Mouse (Mus musculus): ENCODE data around the gene Ano1. TPM values are rescaled to one million over a fixed set of nuclear protein-coding genes. Genes with fewer than 3 reads are reported as not detected.

Ano1 gene
- polyA plus RNA-seq, 1 experiment from 2014 or later = 4.5 TPM

- no peak overlapping the region for H3K4me3 ChIP-seq (replicated peaks; ENCODE audit: low read length)
- no peak for ATAC-seq (ENCODE audit: low FRiP score)
- peaks cover 13% of the 10 kb centered on the region for H3K4me1 ChIP-seq (replicated peaks; ENCODE audit: control insufficient read depth, insufficient read depth, low read length)
- peaks cover 21% of the 10 kb centered on the region for H3K36me3 ChIP-seq (replicated peaks; ENCODE audit: control insufficient read depth, insufficient read depth)
- no peak overlapping the region for H3K9ac ChIP-seq
- H3K4me2 ChIP-seq (replicated peaks) = no peak overlapping the region
- 87% methylated on average over 1 of the region's 1 CpGs for WGBS
- no peak for DNase-seq (ENCODE audit: low spot score)
- no peaks in the 10 kb centered on the region for H3K9me3 ChIP-seq (ENCODE audit: control insufficient read depth, low read length)
- H3K27ac ChIP-seq = no peak overlapping the region
- H3K27me3 ChIP-seq (ENCODE audit: control insufficient read depth, insufficient read depth, low read length) = peaks cover 5% of the 10 kb centered on the region; the same call in 1 of the 2 replicates
Measured at GRCm38 (mm10) chr7:144550811-144551210, 201.0 kb downstream of the Ano1 start.

- Histone ChIP-seq H3K9me3 (ENCODE audit: control insufficient read depth, low read length) (no peaks in the 10 kb centered on the region), H3K4me1 (replicated peaks; ENCODE audit: control insufficient read depth, insufficient read depth, low read length) (peaks cover 13% of the 10 kb centered on the region), H3K27ac (no peak overlapping the region), H3K4me2 (replicated peaks) (no peak overlapping the region), H3K36me3 (replicated peaks; ENCODE audit: control insufficient read depth, insufficient read depth) (peaks cover 21% of the 10 kb centered on the region), H3K9ac (no peak overlapping the region), H3K4me3 (replicated peaks; ENCODE audit: low read length) (no peak overlapping the region), H3K27me3 (ENCODE audit: control insufficient read depth, insufficient read depth, low read length) (no peaks in the 10 kb centered on the region)
- 98% methylated on average over 2 of the region's 2 CpGs for WGBS
- ATAC-seq (ENCODE audit: low FRiP score) (no peak), DNase-seq (ENCODE audit: low spot score) (no peak)
Measured at GRCm38 (mm10) chr7:144549904-144550566, 201.7 kb downstream of the Ano1 start.

GRCm38 (mm10) chr7:144545231-144545630, 206.5 kb downstream of the Ano1 start:
- ATAC-seq (ENCODE audit: low FRiP score) = no peak
- 92% methylated on average over 3 of the region's 3 CpGs for WGBS

DNA sequence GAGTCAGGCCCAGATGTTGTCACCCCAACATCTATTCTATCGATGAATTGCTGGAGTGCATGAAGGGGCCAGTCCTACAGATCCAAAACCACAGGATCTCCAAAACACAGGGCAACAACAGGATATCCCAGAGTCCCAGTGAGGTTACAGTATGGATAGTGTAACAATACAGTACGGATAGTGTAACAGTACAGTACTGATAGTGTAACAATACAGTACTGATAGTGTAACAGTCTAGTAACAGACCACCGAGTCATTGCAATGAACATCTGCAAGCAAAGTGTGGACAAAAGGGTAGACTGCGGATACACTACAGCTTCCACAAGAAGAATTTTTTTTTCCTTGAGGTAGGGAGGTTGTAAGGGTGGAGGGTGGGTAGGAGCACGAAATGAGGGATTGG, 210.4 kb downstream of the Ano1 start:
- H3K4me1 ChIP-seq (replicated peaks; ENCODE audit: control insufficient read depth, insufficient read depth, low read length) = no peaks in the 10 kb centered on the region; the same call in 1 of the 2 replicates
- DNase-seq (ENCODE audit: low spot score) (no peak), ATAC-seq (ENCODE audit: low FRiP score) (no peak)
- 93% methylated on average over 5 of the region's 5 CpGs for WGBS
- H3K9ac ChIP-seq = no peak overlapping the region
- H3K4me3 ChIP-seq (replicated peaks; ENCODE audit: low read length) = no peak overlapping the region
- no peak overlapping the region for H3K4me2 ChIP-seq (replicated peaks)
- H3K27ac ChIP-seq = no peak overlapping the region
- H3K27me3 ChIP-seq (ENCODE audit: control insufficient read depth, insufficient read depth, low read length) = no peaks in the 10 kb centered on the region
- H3K36me3 ChIP-seq (replicated peaks; ENCODE audit: control insufficient read depth, insufficient read depth) = no peaks in the 10 kb centered on the region
- H3K9me3 ChIP-seq (ENCODE audit: control insufficient read depth, low read length) = no peaks in the 10 kb centered on the region

More at GRCm38 (mm10) chr7:144545231-144545630, 206.5 kb downstream of the Ano1 start:
- no peak overlapping the region for H3K27ac ChIP-seq
- no peaks in the 10 kb centered on the region for H3K9me3 ChIP-seq (ENCODE audit: control insufficient read depth, low read length)
- H3K4me1 ChIP-seq (replicated peaks; ENCODE audit: control insufficient read depth, insufficient read depth, low read length) = no peaks in the 10 kb centered on the region; the same call in 1 of the 2 replicates
- DNase-seq (ENCODE audit: low spot score) = no peak
- H3K27me3 ChIP-seq (ENCODE audit: control insufficient read depth, insufficient read depth, low read length) = no peaks in the 10 kb centered on the region
- no peak overlapping the region for H3K9ac ChIP-seq
- H3K36me3 ChIP-seq (replicated peaks; ENCODE audit: control insufficient read depth, insufficient read depth) = peaks cover 10% of the 10 kb centered on the region
- H3K4me2 ChIP-seq (replicated peaks) = no peak overlapping the region
- no peak overlapping the region for H3K4me3 ChIP-seq (replicated peaks; ENCODE audit: low read length)

DNA sequence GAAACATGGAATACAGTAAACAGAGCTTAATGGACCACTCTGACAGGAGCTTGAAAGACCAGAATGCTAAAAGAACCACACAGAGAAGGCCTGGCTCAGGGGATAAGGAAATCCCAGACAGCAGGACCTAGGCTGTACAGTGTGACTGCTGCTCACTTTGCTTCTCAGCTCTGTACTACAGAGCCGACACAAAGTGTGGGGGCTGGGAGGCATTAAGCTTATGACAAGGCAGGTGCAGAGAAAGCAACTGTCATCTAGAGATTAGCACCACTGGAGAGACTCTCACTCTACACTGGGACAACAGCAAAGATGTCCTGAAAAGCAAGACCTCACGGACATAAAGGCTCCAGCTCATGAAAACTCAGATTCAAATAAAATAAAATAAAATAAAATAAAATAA, 212.6 kb downstream of the Ano1 start:
- 86% methylated on average over 2 of the region's 2 CpGs for WGBS
- Histone ChIP-seq H3K9me3 (ENCODE audit: control insufficient read depth, low read length) (no peaks in the 10 kb centered on the region), H3K27ac (no peak overlapping the region), H3K4me1 (replicated peaks; ENCODE audit: control insufficient read depth, insufficient read depth, low read length) (no peaks in the 10 kb centered on the region), H3K4me2 (replicated peaks) (no peak overlapping the region), H3K4me3 (replicated peaks; ENCODE audit: low read length) (no peak overlapping the region), H3K27me3 (ENCODE audit: control insufficient read depth, insufficient read depth, low read length) (no peaks in the 10 kb centered on the region), H3K9ac (no peak overlapping the region), H3K36me3 (replicated peaks; ENCODE audit: control insufficient read depth, insufficient read depth) (no peaks in the 10 kb centered on the region)
- DNase-seq (ENCODE audit: low spot score) = no peak
- ATAC-seq (ENCODE audit: low FRiP score) = no peak

Other genes starting within 250 kb of the Ano1 start
- 26.0 and 29.3 TPM in 2 replicates for gene Ppfia1, start 198.2 kb downstream of the Ano1 start, polyA plus RNA-seq (2014; fragmentation: Nextera tagmentation; extraction: Ambion mirVana)
- 4.6 and 5.4 TPM in 2 replicates for gene Fadd, start 169.5 kb downstream of the Ano1 start, polyA plus RNA-seq (2014; fragmentation: Nextera tagmentation; extraction: Ambion mirVana)
- gene Fgf3, start 86.1 kb upstream of the Ano1 start, polyA plus RNA-seq (2014; fragmentation: Nextera tagmentation; extraction: Ambion mirVana) = 4.8 and 9.7 TPM in 2 replicates
- gene Fgf4, start 95.4 kb upstream of the Ano1 start, polyA plus RNA-seq (2014; fragmentation: Nextera tagmentation; extraction: Ambion mirVana) = not detected in 2 replicates
- gene Fgf15, start 144.6 kb upstream of the Ano1 start, polyA plus RNA-seq (2014; fragmentation: Nextera tagmentation; extraction: Ambion mirVana) = 13.7 and 18.5 TPM in 2 replicates
- 22.3 and 22.6 TPM in 2 replicates for gene LTO1, start 163.1 kb upstream of the Ano1 start, polyA plus RNA-seq (2014; fragmentation: Nextera tagmentation; extraction: Ambion mirVana)
- gene Ccnd1, start 188.0 kb upstream of the Ano1 start, polyA plus RNA-seq (2014; fragmentation: Nextera tagmentation; extraction: Ambion mirVana) = 28.1 and 35.6 TPM in 2 replicates

Measured in hindbrain, embryonic 14.5 days (tissue).